Mouse (Mus musculus): ENCODE results near the gene Klk15. TPM values are rescaled to one million over a fixed set of nuclear protein-coding genes. Genes with fewer than 3 reads are reported as not detected.
"Not testable (repeated sequence)": the region's sequence is repeated elsewhere in the genome, so short reads cannot be mapped to it uniquely, and the experiment has no call there.

Gene Klk15
- polyA plus RNA-seq, 1 experiment: not detected

- Histone ChIP-seq H3K27me3 (replicated peaks) (peaks cover 17% of the 10 kb centered on the region), H3K4me1 (peaks cover 19% of the 10 kb centered on the region), H3K36me3 (replicated peaks; ENCODE audit: low read length) (no peaks in the 10 kb centered on the region), H3K4me3 (replicated peaks) (no peak overlapping the region), H3K9me3 (no peaks in the 10 kb centered on the region)
- TF ChIP-seq GATA1 (IDR thresholded peaks at IDR 0.05; ENCODE audit: borderline replicate concordance, low read length): no peak
- no peak for TF ChIP-seq FLI1 (IDR thresholded peaks at IDR 0.05; ENCODE audit: low read length)
Observed at GRCm38 (mm10) chr7:43921941-43922340, 11.6 kb upstream of the Klk15 start.

- Histone ChIP-seq H3K4me1 (peaks cover 5% of the 10 kb centered on the region; the same call in 1 of the 2 replicates), H3K27me3 (replicated peaks) (peaks cover 10% of the 10 kb centered on the region), H3K9me3 (no peaks in the 10 kb centered on the region), H3K4me3 (replicated peaks) (no peak overlapping the region), H3K36me3 (replicated peaks; ENCODE audit: low read length) (no peaks in the 10 kb centered on the region)
- TF ChIP-seq FLI1 (IDR thresholded peaks at IDR 0.05; ENCODE audit: low read length): no peak
- no peak for TF ChIP-seq GATA1 (IDR thresholded peaks at IDR 0.05; ENCODE audit: borderline replicate concordance, low read length)
Observed at GRCm38 (mm10) chr7:43925985-43926384, 7.6 kb upstream of the Klk15 start.

- TF ChIP-seq FLI1 (IDR thresholded peaks at IDR 0.05; ENCODE audit: low read length) (no peak), GATA1 (IDR thresholded peaks at IDR 0.05; ENCODE audit: borderline replicate concordance, low read length) (no peak)
- Histone ChIP-seq H3K36me3 (replicated peaks; ENCODE audit: low read length) (no peaks in the 10 kb centered on the region), H3K27me3 (replicated peaks) (peaks cover 7% of the 10 kb centered on the region), H3K4me1 (no peaks in the 10 kb centered on the region), H3K9me3 (no peaks in the 10 kb centered on the region), H3K4me3 (replicated peaks) (no peak overlapping the region)
Observed at GRCm38 (mm10) chr7:43928521-43928920, 5.0 kb upstream of the Klk15 start.

GRCm38 (mm10) chr7:43932337-43932736 is 1.2 kb upstream of the Klk15 start:
- H3K4me1 ChIP-seq: no peaks in the 10 kb centered on the region
- TF ChIP-seq FLI1 (IDR thresholded peaks at IDR 0.05; ENCODE audit: low read length) (no peak), GATA1 (IDR thresholded peaks at IDR 0.05; ENCODE audit: borderline replicate concordance, low read length) (no peak)
- H3K36me3 ChIP-seq (replicated peaks; ENCODE audit: low read length): no peaks in the 10 kb centered on the region
- H3K4me3 ChIP-seq (replicated peaks): no peak overlapping the region
- peaks cover 8% of the 10 kb centered on the region for H3K27me3 ChIP-seq (replicated peaks)
- no peaks in the 10 kb centered on the region for H3K9me3 ChIP-seq

- no peak for TF ChIP-seq GATA1 (IDR thresholded peaks at IDR 0.05; ENCODE audit: borderline replicate concordance, low read length)
- no peak for TF ChIP-seq FLI1 (IDR thresholded peaks at IDR 0.05; ENCODE audit: low read length)
- H3K36me3 ChIP-seq (replicated peaks; ENCODE audit: low read length): no peaks in the 10 kb centered on the region
Observed at GRCm38 (mm10) chr7:43934747-43935146, 1.2 kb downstream of the Klk15 start.

GRCm38 (mm10) chr7:43936551-43936950 is 3.0 kb downstream of the Klk15 start:
- Histone ChIP-seq H3K36me3 (replicated peaks; ENCODE audit: low read length) (no peaks in the 10 kb centered on the region), H3K4me1 (no peaks in the 10 kb centered on the region), H3K4me3 (replicated peaks) (no peak overlapping the region), H3K9me3 (no peaks in the 10 kb centered on the region), H3K27me3 (replicated peaks) (peaks cover 5% of the 10 kb centered on the region)
- TF ChIP-seq FLI1 (IDR thresholded peaks at IDR 0.05; ENCODE audit: low read length): no peak
- no peak for TF ChIP-seq GATA1 (IDR thresholded peaks at IDR 0.05; ENCODE audit: borderline replicate concordance, low read length)

More at GRCm38 (mm10) chr7:43934747-43935146, 1.2 kb downstream of the Klk15 start:
- H3K4me1 ChIP-seq: no peaks in the 10 kb centered on the region
- H3K4me3 ChIP-seq (replicated peaks): no peak overlapping the region
- H3K9me3 ChIP-seq: no peaks in the 10 kb centered on the region
- H3K27me3 ChIP-seq (replicated peaks): peaks cover 5% of the 10 kb centered on the region

- H3K9me3 ChIP-seq; H3K4me1 ChIP-seq; H3K4me3 ChIP-seq (replicated peaks); H3K36me3 ChIP-seq (replicated peaks; ENCODE audit: low read length); H3K27me3 ChIP-seq (replicated peaks): not testable (repeated sequence)
Observed at GRCm38 (mm10) chr7:43942293-43942692, 8.8 kb downstream of the Klk15 start.

- H3K36me3 ChIP-seq (replicated peaks; ENCODE audit: low read length): no peaks in the 10 kb centered on the region
- H3K9me3 ChIP-seq: no peaks in the 10 kb centered on the region
- TF ChIP-seq GATA1 (IDR thresholded peaks at IDR 0.05; ENCODE audit: borderline replicate concordance, low read length) (no peak), FLI1 (IDR thresholded peaks at IDR 0.05; ENCODE audit: low read length) (no peak)
- H3K4me1 ChIP-seq: no peaks in the 10 kb centered on the region; the same call in 1 of the 2 replicates
- H3K4me3 ChIP-seq (replicated peaks): no peak overlapping the region
- H3K27me3 ChIP-seq (replicated peaks): no peaks in the 10 kb centered on the region
Observed at GRCm38 (mm10) chr7:43944727-43945264, 11.3 kb downstream of the Klk15 start.

- Histone ChIP-seq H3K4me1 (no peaks in the 10 kb centered on the region), H3K9me3 (no peaks in the 10 kb centered on the region), H3K36me3 (replicated peaks; ENCODE audit: low read length) (no peaks in the 10 kb centered on the region), H3K27me3 (replicated peaks) (peaks cover 2% of the 10 kb centered on the region), H3K4me3 (replicated peaks) (no peak within 1 kb of the TSS)
- TF ChIP-seq FLI1 (IDR thresholded peaks at IDR 0.05; ENCODE audit: low read length) (no peak), GATA1 (IDR thresholded peaks at IDR 0.05; ENCODE audit: borderline replicate concordance, low read length) (no peak)
Observed at GRCm38 (mm10) chr7:43950364-43950763, 16.8 kb downstream of the Klk15 start, which contains the start of gene Klk1b8. Gene Klk1b8 (plus strand): TSS chr7:43950664.

- H3K27me3 ChIP-seq (replicated peaks): peaks cover 2% of the 10 kb centered on the region
- no peaks in the 10 kb centered on the region for H3K4me1 ChIP-seq
- H3K4me3 ChIP-seq (replicated peaks): no peak overlapping the region
- no peak for TF ChIP-seq FLI1 (IDR thresholded peaks at IDR 0.05; ENCODE audit: low read length)
- TF ChIP-seq GATA1 (IDR thresholded peaks at IDR 0.05; ENCODE audit: borderline replicate concordance, low read length): no peak
- no peaks in the 10 kb centered on the region for H3K9me3 ChIP-seq
- no peaks in the 10 kb centered on the region for H3K36me3 ChIP-seq (replicated peaks; ENCODE audit: low read length)
Observed at GRCm38 (mm10) chr7:43952703-43953102, 19.2 kb downstream of the Klk15 start.

- Histone ChIP-seq H3K36me3 (replicated peaks; ENCODE audit: low read length) (no peaks in the 10 kb centered on the region), H3K27me3 (replicated peaks) (no peaks in the 10 kb centered on the region), H3K9me3 (no peaks in the 10 kb centered on the region), H3K4me3 (replicated peaks) (no peak within 1 kb of the TSS), H3K4me1 (no peaks in the 10 kb centered on the region)
- TF ChIP-seq FLI1 (IDR thresholded peaks at IDR 0.05; ENCODE audit: low read length): no peak
- TF ChIP-seq GATA1 (IDR thresholded peaks at IDR 0.05; ENCODE audit: borderline replicate concordance, low read length): no peak
Observed at GRCm38 (mm10) chr7:43966451-43966850, 32.9 kb downstream of the Klk15 start, which contains the start of gene Klk1b1. Gene Klk1b1 (plus strand): TSS chr7:43966751.

All from megakaryocyte, embryonic 14.5 days (primary cell).